Mouse (Mus musculus) intestine, embryonic 15.5 days (tissue): Measurements from ENCODE around the gene Slk. TPM values are rescaled to one million over a fixed set of nuclear protein-coding genes. Genes with fewer than 3 reads are reported as not detected.

ENCODE experiments used
- ATAC-seq: fragments of 200-750 bp; cut with Nextera tagmentation; 2 replicates; pipeline ENCODE4 v1.8.0; 2017; ENCODE audit warnings: moderate TSS enrichment, moderate library complexity
- H3K27ac ChIP-seq: fragments of 300-500 bp; sonication (generic); 2 replicates; pipeline ENCODE4 v1.5.1; 2015; ENCODE audit warnings: mild to moderate bottlenecking, inconsistent platforms
- H3K27me3 ChIP-seq: fragments of 300-500 bp; sonication (generic); replicated peaks from 2 replicates; pipeline ENCODE4 v1.6.1; 2015; ENCODE audit warnings: inconsistent platforms
- H3K36me3 ChIP-seq: fragments of 300-500 bp; sonication (generic); 2 replicates; pipeline ENCODE4 v1.6.1; 2015; ENCODE audit warnings: inconsistent platforms
- H3K4me1 ChIP-seq: fragments of 300-500 bp; sonication (generic); replicated peaks from 2 replicates; pipeline ENCODE4 v1.6.1; 2015; ENCODE audit warnings: inconsistent platforms
- H3K4me2 ChIP-seq: fragments of 300-500 bp; sonication (generic); replicated peaks from 2 replicates; pipeline ENCODE4 v1.6.1; 2015; ENCODE audit warnings: mild to moderate bottlenecking, inconsistent platforms
- H3K4me3 ChIP-seq: fragments of 300-500 bp; sonication (generic); replicated peaks from 2 replicates; pipeline ENCODE4 v1.5.1; 2015; ENCODE audit warnings: inconsistent platforms
- H3K9ac ChIP-seq: fragments of 300-500 bp; sonication (generic); 2 replicates; pipeline ENCODE4 v1.6.1; 2015; ENCODE audit warnings: inconsistent platforms
- H3K9me3 ChIP-seq: fragments of 300-500 bp; sonication (generic); 2 replicates; pipeline ENCODE4 v1.6.1; 2016; ENCODE audit warnings: inconsistent platforms
- WGBS: fragments of 180-500 bp; shearing (Covaris S2); methylation state at CpG from one replicate; pipeline ENCODE4 v1.1.7; 2015; 5-methylcytosine and 5-hydroxymethylcytosine counted together
- polyA plus RNA-seq: library from polyadenylated mRNA; unstranded; fragments of >200 nt; fragmentation: Nextera tagmentation; extraction: Ambion mirVana; gene quantifications from 2 replicates; pipeline ENCODE4 v1.2.1, GENCODE M21; 2015

The Slk gene
- polyA plus RNA-seq, 1 experiment from 2014 or later, result 13.6 TPM

- H3K9me3 ChIP-seq, result no peaks in the 10 kb centered on the region
- WGBS, result 88% methylated on average over 4 of the region's 4 CpGs
- ATAC-seq, result no peak
- no peak overlapping the region for H3K4me2 ChIP-seq
- no peak overlapping the region for H3K27ac ChIP-seq
- no peaks in the 10 kb centered on the region for H3K4me1 ChIP-seq
- H3K36me3 ChIP-seq, result peaks cover 19% of the 10 kb centered on the region
- no peaks in the 10 kb centered on the region for H3K27me3 ChIP-seq
- no peak overlapping the region for H3K9ac ChIP-seq
- no peak overlapping the region for H3K4me3 ChIP-seq
These were observed 55.9 kb downstream of the Slk start for GRCm38 (mm10) chr19:47635380-47635779.

DNA sequence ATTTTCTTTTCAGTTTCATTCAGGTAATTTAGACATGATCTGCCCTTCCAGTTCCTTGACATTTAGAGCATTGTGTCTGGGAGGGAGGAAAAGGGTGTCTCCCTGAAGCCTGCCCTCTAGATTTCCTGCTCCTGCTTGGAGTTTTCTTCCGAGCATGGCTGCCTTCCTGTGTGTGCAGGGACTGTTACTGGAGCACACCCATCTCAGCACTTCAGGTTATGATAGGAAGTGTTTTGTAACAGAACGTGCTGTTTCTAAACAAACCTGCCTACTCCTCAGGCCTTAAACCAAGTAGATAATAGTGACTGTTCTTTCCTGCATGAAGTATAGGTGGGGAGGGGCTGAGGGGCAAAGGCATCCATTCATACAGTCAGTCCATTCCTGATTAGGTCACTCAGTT is 64.4 kb downstream of the Slk start:
- WGBS, result 65% methylated on average over 2 of the region's 2 CpGs
- no peak for ATAC-seq

DNA sequence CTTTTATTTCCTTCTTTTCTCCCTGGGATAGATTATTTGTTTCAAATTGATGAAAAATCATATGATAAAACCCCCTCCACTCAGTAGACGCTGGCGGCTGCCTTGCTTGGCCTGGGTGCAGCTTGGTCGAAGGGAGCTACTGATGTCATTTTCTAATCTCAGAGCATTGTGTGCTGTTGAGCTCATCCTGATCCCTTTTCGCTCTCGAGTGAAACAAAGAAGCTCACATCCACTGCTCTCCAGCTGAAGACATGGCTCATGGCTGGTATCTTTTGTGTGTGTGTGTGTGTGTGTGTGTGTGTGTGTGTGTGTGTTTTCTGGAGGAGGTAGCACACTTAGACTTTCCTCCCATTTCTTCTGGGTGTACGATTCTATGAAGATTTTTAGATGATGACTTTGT is 66.1 kb downstream of the Slk start:
- Histone ChIP-seq H3K4me2 (no peak overlapping the region), H3K9ac (no peak overlapping the region), H3K27ac (no peak overlapping the region), H3K27me3 (no peaks in the 10 kb centered on the region), H3K4me1 (no peaks in the 10 kb centered on the region), H3K9me3 (no peaks in the 10 kb centered on the region), H3K36me3 (peaks cover 14% of the 10 kb centered on the region; the same call in 1 of the 2 replicates), H3K4me3 (no peak overlapping the region)
- no peak for ATAC-seq
- 67% methylated on average over 6 of the region's 6 CpGs for WGBS

More for the DNA sequence above, 64.4 kb downstream of the Slk start:
- Histone ChIP-seq H3K36me3 (peaks cover 26% of the 10 kb centered on the region), H3K9ac (no peak overlapping the region), H3K27me3 (no peaks in the 10 kb centered on the region), H3K4me1 (no peaks in the 10 kb centered on the region), H3K9me3 (no peaks in the 10 kb centered on the region), H3K4me3 (no peak overlapping the region), H3K27ac (no peak overlapping the region), H3K4me2 (no peak overlapping the region)

GRCm38 (mm10) chr19:47646508-47647120 is 67.1 kb downstream of the Slk start:
- no peak for ATAC-seq
- WGBS, result 90% methylated on average over 6 of the region's 6 CpGs
- Histone ChIP-seq H3K9ac (no peak overlapping the region), H3K4me3 (no peak overlapping the region), H3K27me3 (no peaks in the 10 kb centered on the region), H3K36me3 (peaks cover 14% of the 10 kb centered on the region; the same call in 1 of the 2 replicates), H3K4me2 (no peak overlapping the region), H3K9me3 (no peaks in the 10 kb centered on the region), H3K27ac (no peak overlapping the region), H3K4me1 (no peaks in the 10 kb centered on the region)

DNA sequence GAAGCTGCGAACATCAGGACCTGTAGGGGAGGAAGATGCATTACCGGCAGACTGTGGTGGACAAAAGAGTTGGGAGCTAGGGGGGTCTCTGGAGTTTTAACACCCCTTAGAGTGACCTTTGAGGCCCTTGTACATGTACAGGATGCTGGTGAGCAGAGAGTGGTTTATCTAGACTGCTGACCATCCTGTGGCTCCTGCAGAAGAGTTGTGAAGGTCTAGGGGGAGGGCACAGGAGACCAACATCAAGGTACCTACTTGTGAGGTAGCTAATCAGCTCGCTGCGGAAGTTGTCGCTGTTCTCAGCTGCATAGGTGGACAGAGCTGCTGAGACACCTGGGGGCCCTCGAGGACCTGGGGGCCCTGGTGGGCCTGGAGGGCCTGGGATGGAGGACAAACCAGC is 69.6 kb downstream of the Slk start:
- H3K4me3 ChIP-seq, result no peak overlapping the region
- H3K36me3 ChIP-seq, result peaks cover 14% of the 10 kb centered on the region; the same call in 1 of the 2 replicates
- WGBS, result 89% methylated on average over 6 of the region's 6 CpGs
- H3K9ac ChIP-seq, result no peak overlapping the region
- H3K27ac ChIP-seq, result no peak overlapping the region
- H3K4me1 ChIP-seq, result no peaks in the 10 kb centered on the region
- no peak overlapping the region for H3K4me2 ChIP-seq
- H3K27me3 ChIP-seq, result no peaks in the 10 kb centered on the region
- H3K9me3 ChIP-seq, result no peaks in the 10 kb centered on the region
- ATAC-seq, result no peak

- 86% methylated on average over 16 of the region's 16 CpGs for WGBS
- Histone ChIP-seq H3K9me3 (no peaks in the 10 kb centered on the region), H3K4me3 (no peak overlapping the region), H3K36me3 (peaks cover 10% of the 10 kb centered on the region; the same call in 1 of the 2 replicates), H3K4me2 (no peak overlapping the region), H3K27me3 (no peaks in the 10 kb centered on the region), H3K27ac (no peak overlapping the region), H3K4me1 (no peaks in the 10 kb centered on the region), H3K9ac (no peak overlapping the region)
- no peak for ATAC-seq
These were observed 71.1 kb downstream of the Slk start for GRCm38 (mm10) chr19:47650366-47651159.

GRCm38 (mm10) chr19:47651160-47651480 is 71.6 kb downstream of the Slk start:
- no peak for ATAC-seq

GRCm38 (mm10) chr19:47652255-47652654 is 72.8 kb downstream of the Slk start:
- WGBS, result 74% methylated on average over 8 of the region's 8 CpGs

More at GRCm38 (mm10) chr19:47651160-47651480, 71.6 kb downstream of the Slk start:
- no peak overlapping the region for H3K9ac ChIP-seq
- WGBS, result 84% methylated on average over 5 of the region's 5 CpGs
- no peaks in the 10 kb centered on the region for H3K9me3 ChIP-seq
- no peak overlapping the region for H3K4me3 ChIP-seq
- no peaks in the 10 kb centered on the region for H3K27me3 ChIP-seq
- H3K4me1 ChIP-seq, result 0 out of 2 replicates have a peak, but pooled peaks cover 2% of the 10 kb centered on the region
- no peak overlapping the region for H3K27ac ChIP-seq
- H3K36me3 ChIP-seq, result peaks cover 10% of the 10 kb centered on the region; the same call in 1 of the 2 replicates
- H3K4me2 ChIP-seq, result no peak overlapping the region

GRCm38 (mm10) chr19:47653173-47653572 is 73.7 kb downstream of the Slk start:
- Histone ChIP-seq H3K27me3 (no peaks in the 10 kb centered on the region), H3K4me3 (no peak overlapping the region), H3K9ac (no peak overlapping the region), H3K4me2 (no peak overlapping the region), H3K9me3 (no peaks in the 10 kb centered on the region), H3K4me1 (0 out of 2 replicates have a peak, but pooled peaks cover 3% of the 10 kb centered on the region), H3K27ac (no peak overlapping the region), H3K36me3 (no peaks in the 10 kb centered on the region)
- WGBS, result 81% methylated on average over 8 of the region's 8 CpGs
- ATAC-seq, result no peak

More at GRCm38 (mm10) chr19:47652255-47652654, 72.8 kb downstream of the Slk start:
- no peak overlapping the region for H3K4me2 ChIP-seq
- peaks cover 4% of the 10 kb centered on the region; the same call in 1 of the 2 replicates for H3K36me3 ChIP-seq
- H3K4me1 ChIP-seq, result 0 out of 2 replicates have a peak, but pooled peaks cover 3% of the 10 kb centered on the region
- H3K9me3 ChIP-seq, result no peaks in the 10 kb centered on the region
- H3K9ac ChIP-seq, result no peak overlapping the region
- ATAC-seq, result no peak
- no peak overlapping the region for H3K4me3 ChIP-seq
- H3K27me3 ChIP-seq, result no peaks in the 10 kb centered on the region
- H3K27ac ChIP-seq, result no peak overlapping the region

DNA sequence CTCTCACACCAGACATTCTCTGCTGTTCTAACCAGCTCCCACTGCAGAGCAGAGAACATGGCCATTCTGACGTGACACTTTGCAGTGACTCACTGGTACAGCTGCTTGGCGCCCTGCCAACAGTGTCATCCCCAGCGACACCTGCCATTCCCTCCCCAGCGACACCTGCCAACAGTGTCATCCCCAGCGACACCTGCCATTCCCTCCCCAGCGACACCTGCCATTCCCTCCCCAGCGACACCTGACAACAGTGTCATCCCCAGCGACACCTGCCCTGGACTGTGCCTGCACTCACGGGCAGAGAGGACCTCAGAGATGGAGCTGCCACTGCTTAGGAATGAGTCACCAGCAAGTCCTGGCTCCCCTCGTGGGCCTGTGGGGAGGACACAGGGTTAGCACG is 75.4 kb downstream of the Slk start:
- Histone ChIP-seq H3K4me2 (no peak overlapping the region), H3K9me3 (no peaks in the 10 kb centered on the region), H3K27ac (no peak overlapping the region), H3K4me3 (no peak overlapping the region), H3K9ac (no peak overlapping the region), H3K27me3 (no peaks in the 10 kb centered on the region), H3K36me3 (no peaks in the 10 kb centered on the region), H3K4me1 (peaks cover 8% of the 10 kb centered on the region; the same call in 1 of the 2 replicates)
- 56% methylated on average over 11 of the region's 11 CpGs for WGBS
- ATAC-seq, result peak; percentile 29

GRCm38 (mm10) chr19:47658914-47659535 is 79.5 kb downstream of the Slk start:
- WGBS, result 4% methylated on average over 5 of the region's 5 CpGs
- Histone ChIP-seq H3K9ac (peak overlapping the region; percentile 10; the same call in 1 of the 2 replicates), H3K9me3 (no peaks in the 10 kb centered on the region), H3K27ac (peak overlapping the region; percentile 62), H3K4me1 (peaks cover 8% of the 10 kb centered on the region; the same call in 1 of the 2 replicates), H3K4me3 (no peak overlapping the region), H3K36me3 (no peaks in the 10 kb centered on the region), H3K27me3 (no peaks in the 10 kb centered on the region), H3K4me2 (no peak overlapping the region)
- peak; percentile 84 for ATAC-seq

- H3K4me3 ChIP-seq, result no peak overlapping the region
- peaks cover 8% of the 10 kb centered on the region; the same call in 1 of the 2 replicates for H3K4me1 ChIP-seq
- H3K27ac ChIP-seq, result peak overlapping the region; percentile 62; the same call in 1 of the 2 replicates
- WGBS, result 81% methylated on average over 9 of the region's 9 CpGs
- H3K4me2 ChIP-seq, result no peak overlapping the region
- H3K27me3 ChIP-seq, result no peaks in the 10 kb centered on the region
- H3K9ac ChIP-seq, result no peak overlapping the region
- H3K36me3 ChIP-seq, result no peaks in the 10 kb centered on the region
- ATAC-seq, result no peak
- no peaks in the 10 kb centered on the region for H3K9me3 ChIP-seq
These were observed 80.4 kb downstream of the Slk start for GRCm38 (mm10) chr19:47659765-47660408.
